Mouse (Mus musculus) adrenal gland, postnatal 4 days (tissue): ENCODE measurements around the gene Chp1. TPM values are rescaled to one million over a fixed set of nuclear protein-coding genes. Genes with fewer than 3 reads are reported as not detected.
A peak's percentile ranks its signal among the peaks of the same experiment; 100 is the strongest.
"Not testable (repeated sequence)": the region's sequence is repeated elsewhere in the genome, so short reads cannot be mapped to it uniquely, and the experiment has no call there.

ENCODE experiments used
- DNase-seq, 2 experiments: peaks; one replicate each; pipeline ENCODE4 v3.0.0; 2021 to 2022; ENCODE audit warnings: low spot score in 2 of 2, mixed read lengths in 2 of 2
- total RNA-seq, 2 experiments: library from RNA; stranded (reverse); gene quantifications; 2 replicates each; pipeline ENCODE4 v1.2.3; 2021

The Chp1 gene
- total RNA-seq, 2 experiments from 2014 or later, result 125 to 144 TPM

- DNase-seq, result no peak
Measured at GRCm38 (mm10) chr2:119561794-119562193, 14.3 kb downstream of the Chp1 start.

DNA sequence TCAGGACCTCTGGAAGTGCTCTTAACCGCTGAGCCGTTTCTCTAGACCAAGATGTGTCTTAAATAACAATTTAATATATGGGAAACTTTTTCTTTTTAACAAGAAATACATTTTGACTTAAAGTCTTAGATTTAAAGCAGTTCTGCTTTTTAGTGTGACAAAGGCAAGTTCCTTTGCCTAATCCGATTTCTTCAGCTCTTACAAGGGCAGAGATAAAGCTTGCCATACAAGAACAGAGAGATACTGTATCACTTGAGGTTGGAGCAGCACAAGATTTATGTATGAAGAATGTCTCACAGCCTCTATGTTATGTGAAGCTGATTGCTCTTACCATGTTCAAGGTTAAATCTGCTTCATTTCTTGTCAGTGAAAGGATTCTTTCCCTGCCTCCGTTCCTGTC lies 17.8 kb downstream of the Chp1 start:
- DNase-seq, result no peak

GRCm38 (mm10) chr2:119566182-119566855 lies 18.8 kb downstream of the Chp1 start:
- no peak for DNase-seq

DNA sequence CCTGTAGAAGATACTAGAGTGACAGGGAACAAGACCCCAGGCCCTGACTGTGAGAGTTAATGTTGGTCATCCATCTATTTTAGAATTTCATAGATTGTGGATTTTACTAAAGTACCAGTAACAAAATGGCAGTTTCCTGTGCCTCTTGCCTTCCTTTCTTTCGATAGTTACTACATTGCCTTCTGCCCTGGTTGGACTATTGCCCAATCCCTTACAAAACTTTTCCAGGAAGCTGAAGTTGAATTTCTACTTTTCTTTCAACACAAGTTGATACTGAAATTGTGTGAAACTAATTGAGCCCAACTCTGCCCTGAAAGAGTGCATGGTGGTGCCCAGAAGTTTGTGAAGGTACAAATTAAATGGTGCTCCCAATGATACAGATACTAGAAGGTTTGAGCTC lies 25.0 kb downstream of the Chp1 start:
- DNase-seq, result no peak

GRCm38 (mm10) chr2:119581571-119581970 lies 34.1 kb downstream of the Chp1 start:
- no peak for DNase-seq

- no peak for DNase-seq
Measured at GRCm38 (mm10) chr2:119583439-119583838, 35.9 kb downstream of the Chp1 start.

GRCm38 (mm10) chr2:119584282-119584681 lies 36.8 kb downstream of the Chp1 start:
- DNase-seq, result no peak

DNA sequence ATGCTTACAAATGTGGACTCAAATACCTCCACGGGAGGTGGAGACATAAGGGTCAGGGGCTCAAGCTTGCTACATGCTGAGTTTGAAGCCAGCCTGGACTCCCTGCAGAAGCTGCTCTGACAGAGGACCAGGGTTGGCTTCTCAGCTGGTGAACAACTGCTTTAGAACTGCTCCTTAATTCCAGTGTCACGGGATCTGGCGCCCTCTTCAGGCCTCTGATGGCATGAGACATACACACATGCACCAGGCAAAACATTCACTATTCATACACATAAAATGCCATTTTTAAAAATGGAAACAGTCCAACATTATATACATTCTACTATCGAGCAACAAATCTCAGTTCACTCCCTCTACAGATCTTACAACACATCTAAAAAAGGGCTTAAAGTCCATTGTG lies 39.9 kb downstream of the Chp1 start:
- DNase-seq, result peak; percentile 7 to 32

GRCm38 (mm10) chr2:119591247-119591646 lies 43.8 kb downstream of the Chp1 start:
- no peak for DNase-seq

- no peak for DNase-seq
Measured at GRCm38 (mm10) chr2:119593765-119594112, 46.2 kb downstream of the Chp1 start.

GRCm38 (mm10) chr2:119594113-119594981 lies 46.9 kb downstream of the Chp1 start:
- DNase-seq, result peak; percentile 89 to 94

GRCm38 (mm10) chr2:119595308-119595707 lies 47.8 kb downstream of the Chp1 start:
- DNase-seq, result no peak

DNA sequence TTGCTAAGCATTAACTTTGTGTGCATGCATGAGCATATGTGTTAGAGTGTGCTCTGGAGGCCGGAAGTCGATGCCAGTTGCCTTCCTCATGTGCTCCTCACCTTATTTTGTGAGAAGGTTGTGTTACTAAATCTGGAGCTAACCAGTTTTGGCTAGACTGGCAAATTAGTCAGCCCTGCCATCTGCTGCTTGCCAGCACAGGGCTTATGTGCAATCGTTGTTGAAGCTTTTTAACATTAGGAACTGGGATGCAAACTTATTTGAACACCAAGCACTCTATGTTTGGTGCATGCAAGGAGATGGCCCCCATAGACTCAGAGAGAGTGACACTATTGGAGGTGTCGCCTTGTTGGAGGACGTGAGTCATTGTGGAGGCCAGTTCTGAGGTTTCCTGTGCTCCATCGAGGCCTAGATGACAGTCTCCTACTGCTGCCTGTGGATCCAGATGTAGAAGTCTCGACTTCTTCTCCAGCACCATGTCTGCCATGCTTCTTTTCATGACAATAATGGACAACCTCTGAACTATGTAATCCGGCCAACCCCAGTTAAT lies 49.4 kb downstream of the Chp1 start:
- DNase-seq, result no peak

- DNase-seq, result no peak
Measured at GRCm38 (mm10) chr2:119601027-119601426, 53.5 kb downstream of the Chp1 start.

DNA sequence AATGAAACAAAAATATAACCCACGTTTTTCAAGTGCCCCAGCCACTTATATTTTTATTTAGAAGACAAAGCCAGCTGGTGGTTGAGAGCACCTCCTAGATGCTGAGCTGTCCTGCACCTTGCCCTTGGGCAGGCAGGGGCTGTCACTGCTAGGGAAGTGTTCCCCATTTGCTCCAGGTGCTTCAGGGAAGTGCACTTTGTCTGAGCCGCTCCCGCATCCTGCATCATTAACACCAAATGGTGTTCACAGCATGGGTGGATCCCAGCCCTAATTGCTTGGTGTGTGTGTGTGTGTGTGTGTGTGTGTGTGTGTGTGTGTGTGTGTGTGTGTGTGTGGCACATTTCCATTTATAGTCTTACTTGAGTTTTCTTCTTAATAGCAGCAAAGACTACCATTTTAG lies 54.1 kb downstream of the Chp1 start:
- DNase-seq, result not testable (repeated sequence)

- DNase-seq, result no peak
Measured at GRCm38 (mm10) chr2:119602488-119602887, 55.0 kb downstream of the Chp1 start.

DNA sequence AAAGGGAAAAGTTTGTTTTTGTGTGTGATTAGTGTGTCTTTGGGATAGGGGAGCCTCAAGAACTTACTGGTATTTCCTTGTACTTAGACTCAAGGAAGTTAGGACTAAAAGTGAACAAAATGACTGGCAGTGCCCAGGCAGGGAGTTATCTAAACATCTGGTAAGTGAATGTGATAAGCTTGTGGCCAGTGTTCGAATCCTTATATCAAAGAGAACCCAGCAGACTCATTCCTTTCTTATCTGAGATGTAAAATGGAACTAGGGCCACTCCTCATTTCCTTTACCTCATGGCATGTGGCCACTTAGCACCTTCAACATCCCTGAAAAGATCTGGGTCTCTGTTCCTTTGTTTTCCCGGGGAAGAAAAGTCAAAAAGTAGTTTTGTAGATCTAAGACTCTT lies 56.4 kb downstream of the Chp1 start:
- DNase-seq, result no peak

DNA sequence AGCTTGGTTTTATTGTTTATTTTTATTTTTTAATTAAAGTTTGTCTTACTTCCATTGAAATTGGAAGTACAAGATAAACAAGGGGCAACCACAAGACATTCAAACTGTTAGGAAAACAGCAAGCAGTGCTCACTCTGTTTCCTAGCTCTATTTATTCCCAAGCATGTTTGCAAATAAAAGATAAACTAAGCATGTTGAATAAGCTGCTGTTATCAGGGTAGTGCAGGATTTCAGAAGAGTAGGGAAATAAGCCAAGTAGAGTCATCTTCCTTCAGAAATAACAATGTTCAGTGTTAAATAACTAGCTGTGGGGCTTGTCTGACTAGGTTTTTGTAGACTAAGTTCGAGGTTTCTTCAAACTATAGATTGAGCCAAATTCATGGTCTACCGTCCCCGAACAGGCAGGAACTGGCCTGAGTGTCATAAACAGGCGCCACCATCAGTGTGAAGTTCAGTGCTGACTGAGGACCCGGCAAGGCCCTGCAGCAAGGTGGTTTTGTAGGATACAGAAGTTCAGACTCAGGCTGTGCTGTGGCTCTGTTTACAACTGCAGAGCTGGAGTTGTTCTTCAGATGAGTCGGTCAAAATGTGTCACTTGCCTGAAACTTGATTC lies 58.0 kb downstream of the Chp1 start:
- no peak for DNase-seq

DNA sequence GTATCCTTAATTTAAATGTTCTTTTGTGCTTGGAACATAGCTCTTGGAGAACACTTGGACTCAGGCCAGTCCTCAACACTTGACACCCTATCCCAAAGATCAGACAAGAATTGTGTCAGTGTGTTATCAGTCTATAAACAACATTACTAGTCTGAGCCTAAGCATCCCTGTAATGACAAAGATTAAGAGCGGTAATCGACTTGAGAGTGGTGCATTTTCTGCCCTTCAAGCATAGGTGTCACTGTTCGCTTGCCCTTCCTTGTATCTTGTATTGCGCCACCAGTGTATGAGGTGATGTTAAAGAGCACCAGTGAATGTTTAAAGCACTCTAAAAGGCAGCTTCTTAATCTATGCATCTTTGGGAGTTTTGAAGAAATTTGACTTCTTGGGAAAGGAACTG lies 59.5 kb downstream of the Chp1 start:
- DNase-seq, result no peak

GRCm38 (mm10) chr2:119617841-119618198 lies 70.3 kb downstream of the Chp1 start:
- no peak for DNase-seq

DNA sequence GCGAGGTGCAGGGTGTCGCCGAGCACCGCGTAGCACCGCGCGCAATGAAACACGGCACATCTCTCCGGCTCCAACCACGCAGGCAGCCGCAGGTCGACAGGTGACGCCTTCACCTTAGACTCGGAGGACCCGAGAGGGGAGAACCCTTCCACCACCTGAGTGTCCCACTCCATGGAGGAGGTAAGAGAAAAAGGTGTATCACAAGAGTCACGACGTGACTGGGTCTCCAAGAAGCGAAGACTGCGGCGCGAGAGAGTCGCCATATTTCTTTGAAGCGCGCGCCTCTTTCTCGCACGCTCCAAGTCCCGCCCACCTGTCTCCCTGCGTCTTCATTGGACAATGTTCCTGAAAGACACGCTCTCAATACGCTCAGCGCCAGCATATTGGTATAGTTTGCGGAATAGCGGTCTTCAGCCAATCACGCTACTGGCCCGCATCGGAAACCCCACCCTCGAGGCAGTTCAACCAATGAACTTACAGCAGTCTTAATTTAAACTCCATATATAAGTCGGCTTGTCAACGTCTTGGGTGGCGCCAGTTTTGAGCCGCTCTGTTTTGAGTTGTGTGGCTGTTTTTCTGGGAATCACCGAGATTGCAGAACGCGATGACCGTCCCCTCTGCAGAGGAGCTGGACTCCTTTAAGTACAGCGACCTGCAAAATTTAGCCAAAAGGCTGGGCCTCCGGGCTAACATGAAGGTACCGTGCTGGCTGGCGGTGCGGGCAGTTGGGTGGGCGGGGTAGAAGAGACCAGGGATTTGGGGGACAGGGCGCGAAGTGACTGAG lies 70.9 kb downstream of the Chp1 start, which contains the start of the genes Nusap1 and Oip5:
Gene Nusap1, plus strand, starts transcription at position 100 of the 784 bp plus-strand sequence.
Gene Oip5, minus strand, starts transcription at position 271 of the 784 bp plus-strand sequence.
- peak; percentile 78 to 87 for DNase-seq
